Mouse (Mus musculus) right cerebral cortex, adult 2 months (tissue): ENCODE results near the gene Cntn2.
A peak's percentile ranks its signal among the peaks of the same experiment; 100 is the strongest.

Experiments
- DNase-seq, 2 experiments: peaks; one replicate each; pipeline ENCODE4 v3.0.0; 2021 to 2022; ENCODE audit warnings: low spot score in 2 of 2

Gene Cntn2

DNA sequence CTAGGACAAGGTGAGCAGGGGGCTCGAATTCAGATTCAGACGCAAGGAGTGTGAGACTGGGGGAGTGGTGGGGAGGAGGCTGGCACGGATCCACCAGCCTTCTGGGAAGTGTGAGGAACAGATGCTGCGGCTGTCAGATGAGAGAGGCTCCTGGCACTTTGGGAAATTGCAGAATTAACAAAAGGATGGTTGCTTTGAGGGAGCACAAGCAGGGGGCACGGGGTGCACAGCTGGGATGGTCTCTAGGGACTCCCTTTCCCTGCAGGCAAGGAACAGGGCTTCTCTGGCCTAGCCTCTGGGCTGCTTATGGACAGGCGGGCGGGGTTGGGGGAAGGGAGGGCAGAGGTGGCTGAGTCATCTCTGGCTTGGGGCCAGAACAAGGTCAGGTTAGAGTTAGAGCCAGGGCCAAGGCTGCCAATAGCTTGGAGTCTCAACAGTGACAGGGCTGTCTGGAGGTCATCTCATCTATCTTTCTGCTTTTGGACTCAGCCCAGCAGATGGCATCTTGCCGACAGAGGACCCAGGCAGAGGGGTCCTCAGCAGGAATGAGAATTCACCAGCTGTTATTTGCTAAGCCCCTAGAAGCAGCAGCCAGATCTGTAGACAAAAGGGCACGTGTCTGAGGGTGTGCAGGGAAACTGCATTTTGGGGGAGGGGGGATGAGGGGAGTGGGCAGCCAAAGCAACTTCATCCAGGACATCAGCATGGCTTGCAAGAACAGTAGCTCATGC is 15.0 kb upstream of the Cntn2 start:
- DNase-seq: peak in 1 of 2 experiments; percentile 41

DNA sequence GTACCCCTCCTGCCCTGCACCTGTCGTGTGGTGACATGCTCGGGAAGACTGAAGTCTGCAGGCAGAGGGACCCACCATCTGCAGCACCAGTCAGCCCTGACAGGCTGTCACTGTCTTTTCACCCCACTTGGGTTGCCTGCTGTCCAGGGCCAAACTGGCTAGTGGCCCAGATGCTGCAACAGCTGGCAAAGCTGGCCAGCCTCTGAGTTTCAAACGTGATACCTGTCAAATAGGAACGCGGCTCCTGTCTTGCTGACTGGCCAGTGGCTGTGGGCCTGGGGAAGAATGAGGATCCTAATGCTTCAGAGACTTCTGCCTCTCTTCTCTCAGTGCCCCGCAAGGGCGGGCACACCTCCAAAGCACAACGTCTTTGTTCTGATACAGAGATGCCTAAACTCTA is 733 bp upstream of the Cntn2 start:
- no peak for DNase-seq

DNA sequence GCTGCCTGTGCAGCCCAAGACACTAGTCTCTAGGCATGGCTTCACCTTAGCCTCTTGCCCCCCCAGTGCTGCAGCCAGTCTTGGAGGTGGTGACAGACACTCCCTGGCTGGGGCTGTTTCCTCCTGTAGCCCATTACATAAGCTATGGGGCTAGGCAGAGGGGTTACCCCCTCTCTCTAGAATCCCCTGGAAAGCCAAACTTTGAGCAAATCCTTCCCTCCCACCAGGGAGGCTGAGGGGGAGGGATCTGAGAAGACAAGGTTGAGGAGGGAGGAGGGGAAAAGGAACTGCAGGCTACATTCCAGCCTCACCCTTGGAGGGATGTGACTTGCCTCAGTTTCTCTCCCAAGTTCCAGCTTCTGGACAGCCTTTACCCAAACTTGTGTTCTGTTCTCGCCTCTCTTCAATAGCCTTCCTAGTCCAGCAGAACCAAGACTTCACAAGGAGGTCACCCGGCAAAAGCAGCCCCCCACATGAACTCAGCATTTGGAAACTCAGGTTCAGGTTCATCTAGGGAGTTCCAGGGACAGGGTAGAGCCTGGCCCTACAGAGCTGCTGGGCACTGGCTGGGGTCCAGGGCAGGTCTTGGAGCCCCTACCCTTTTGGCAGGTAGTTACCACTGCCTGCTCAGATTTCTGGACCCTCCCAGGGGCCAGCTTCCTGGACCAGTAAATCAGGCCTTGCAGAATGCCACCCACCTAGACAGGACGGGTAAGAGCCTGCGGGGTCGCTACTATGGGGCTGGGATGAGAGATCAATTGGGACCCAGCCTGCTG is 1.0 kb downstream of the Cntn2 start:
- no peak for DNase-seq

DNA sequence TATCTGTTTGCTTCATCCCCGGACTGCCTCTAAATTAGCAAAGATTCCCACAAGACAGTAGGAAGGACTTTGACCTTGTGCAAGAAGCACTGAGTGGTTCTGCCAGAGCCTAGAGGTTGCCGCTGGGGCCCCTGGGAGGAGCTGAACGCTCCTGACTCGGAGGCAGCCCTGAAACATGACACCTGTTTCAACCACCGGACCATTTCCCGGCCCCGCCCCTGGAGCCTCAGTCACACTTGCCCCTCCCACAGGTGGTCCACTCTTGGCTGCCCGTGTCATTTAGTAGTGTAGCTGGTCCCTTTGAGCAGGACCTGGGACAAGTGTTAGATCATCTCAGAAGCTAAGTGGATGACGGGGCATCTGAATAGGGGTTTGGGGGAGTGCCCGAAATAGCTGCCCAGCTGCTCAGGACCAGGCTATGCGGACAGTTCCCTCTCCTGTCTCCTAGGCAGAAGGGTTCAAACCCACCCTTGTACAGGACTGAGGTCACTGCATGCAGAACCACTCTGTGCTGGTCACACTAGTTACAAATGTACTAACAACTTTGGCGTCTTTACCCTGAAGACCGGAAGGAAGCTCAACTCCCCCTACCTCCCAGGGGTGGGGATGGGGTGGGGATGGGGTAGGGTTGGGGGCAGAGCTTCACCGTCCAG is 1.8 kb downstream of the Cntn2 start:
- DNase-seq: no peak

DNA sequence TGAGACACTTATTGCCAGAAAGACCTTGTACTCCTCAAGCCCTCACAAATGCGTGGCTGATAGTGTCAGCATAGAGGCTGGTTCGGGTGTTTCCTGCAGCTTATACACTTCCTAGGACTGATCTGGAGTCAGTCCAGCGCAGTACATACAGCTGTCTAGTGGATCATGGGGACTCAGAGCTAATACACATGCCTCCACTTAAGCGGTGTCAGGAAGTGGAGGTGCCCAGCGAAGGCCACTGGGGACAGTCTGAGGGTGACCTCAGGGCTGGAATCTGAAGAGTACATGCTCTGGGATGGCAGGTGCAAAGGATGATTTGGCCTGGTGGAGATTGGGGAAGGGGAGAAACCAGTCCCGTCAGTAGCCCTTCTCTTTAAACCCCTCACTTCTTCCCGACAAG is 2.4 kb downstream of the Cntn2 start:
- DNase-seq: no peak

DNA sequence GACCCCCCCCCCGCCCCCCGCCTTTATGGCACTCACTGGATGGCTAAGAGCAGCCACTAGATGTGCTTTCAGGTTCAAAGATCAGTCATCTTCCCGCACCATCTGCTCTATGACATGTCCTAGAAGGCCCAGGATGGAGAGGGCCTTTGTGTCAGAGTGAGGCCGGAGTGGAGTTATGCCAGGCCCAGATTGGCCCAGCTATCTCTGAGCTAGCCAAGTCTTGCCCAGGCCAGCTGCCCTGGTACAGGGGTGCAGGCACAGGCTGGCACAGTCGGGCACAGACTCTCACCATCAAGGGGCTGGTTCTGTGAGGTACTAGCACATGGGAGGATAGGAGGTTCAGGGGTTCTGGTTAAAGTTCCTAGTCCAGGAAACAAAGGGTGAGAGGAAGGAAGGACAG is 5.3 kb downstream of the Cntn2 start:
- no peak for DNase-seq

DNA sequence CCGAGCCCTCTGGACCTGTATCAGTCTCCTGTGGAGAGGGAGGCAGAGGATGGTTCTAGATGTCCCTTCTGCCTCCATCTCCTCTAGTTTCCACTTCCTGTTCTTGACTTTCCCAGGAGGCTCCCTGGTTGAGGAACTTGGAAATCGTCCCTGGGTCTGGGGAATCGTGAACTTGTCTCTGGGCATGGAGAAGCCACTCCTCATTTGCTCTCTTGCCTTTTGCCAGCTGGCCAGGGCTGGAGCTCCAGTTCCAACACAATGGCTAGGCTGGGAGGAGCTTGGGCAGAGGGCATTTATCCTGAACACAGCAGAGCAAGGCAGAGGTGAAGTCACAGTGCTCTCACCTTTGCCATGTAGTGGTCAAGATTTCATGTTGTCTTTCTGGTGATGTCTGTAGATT is 6.6 kb downstream of the Cntn2 start:
- no peak for DNase-seq

DNA sequence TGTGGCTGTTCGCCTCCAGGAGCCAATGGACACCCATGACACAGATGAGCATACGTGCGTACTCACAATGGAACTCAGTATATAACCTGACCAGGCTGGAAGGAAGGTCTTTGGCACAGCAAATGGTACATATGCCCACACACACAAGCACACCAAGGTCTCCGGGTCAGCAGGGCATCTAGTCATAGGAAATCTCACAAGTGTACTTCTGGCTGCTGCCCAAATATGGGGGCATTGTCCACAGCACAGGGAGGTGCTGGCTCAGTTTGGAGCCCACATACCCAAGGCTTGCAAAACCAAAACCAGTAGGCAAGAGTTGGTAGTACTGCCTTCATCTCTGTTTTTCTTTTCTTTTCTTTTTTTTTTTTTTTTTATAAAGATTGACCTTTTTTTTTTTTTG is 7.5 kb downstream of the Cntn2 start:
- no peak for DNase-seq

DNA sequence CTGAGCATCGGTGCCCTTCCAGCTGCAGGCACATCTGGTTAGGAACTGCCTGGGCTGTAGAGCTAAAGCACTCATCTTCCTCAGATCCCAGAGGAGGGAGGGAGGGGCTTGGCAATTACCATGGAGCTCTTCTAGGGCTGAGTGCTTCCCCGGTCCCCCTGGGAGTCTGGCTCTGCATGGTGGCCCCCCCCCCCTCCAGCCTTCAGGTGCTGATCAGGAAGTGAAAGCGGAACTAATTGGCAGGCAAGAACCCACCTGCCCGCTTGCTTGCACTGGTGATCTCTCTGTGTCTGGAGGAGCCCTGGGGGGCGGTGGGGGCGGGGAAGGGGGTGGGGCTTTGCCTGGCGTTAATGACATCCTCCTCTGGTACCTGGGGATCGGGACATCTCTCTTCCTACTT is 9.2 kb downstream of the Cntn2 start:
- no peak for DNase-seq

DNA sequence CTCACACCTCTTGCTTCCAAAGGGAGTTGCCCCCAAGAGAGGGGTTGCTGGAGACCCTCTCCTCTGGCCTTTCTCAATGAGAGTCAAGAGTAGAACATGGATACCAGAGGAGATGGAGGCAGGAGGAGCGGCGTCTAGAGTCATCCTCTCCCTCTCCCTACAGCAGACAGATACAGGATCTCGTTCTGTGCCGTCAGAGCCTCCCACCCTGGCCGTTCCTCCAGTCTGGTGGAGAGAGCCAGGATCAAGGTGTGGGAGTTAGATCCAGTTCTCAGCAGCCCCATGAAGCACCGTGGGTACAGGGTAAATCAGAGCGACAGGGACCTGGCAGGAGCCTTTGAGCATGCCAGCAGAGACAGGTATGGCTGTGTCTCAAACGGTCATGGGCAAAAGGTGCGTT is 10.5 kb downstream of the Cntn2 start:
- no peak for DNase-seq

DNA sequence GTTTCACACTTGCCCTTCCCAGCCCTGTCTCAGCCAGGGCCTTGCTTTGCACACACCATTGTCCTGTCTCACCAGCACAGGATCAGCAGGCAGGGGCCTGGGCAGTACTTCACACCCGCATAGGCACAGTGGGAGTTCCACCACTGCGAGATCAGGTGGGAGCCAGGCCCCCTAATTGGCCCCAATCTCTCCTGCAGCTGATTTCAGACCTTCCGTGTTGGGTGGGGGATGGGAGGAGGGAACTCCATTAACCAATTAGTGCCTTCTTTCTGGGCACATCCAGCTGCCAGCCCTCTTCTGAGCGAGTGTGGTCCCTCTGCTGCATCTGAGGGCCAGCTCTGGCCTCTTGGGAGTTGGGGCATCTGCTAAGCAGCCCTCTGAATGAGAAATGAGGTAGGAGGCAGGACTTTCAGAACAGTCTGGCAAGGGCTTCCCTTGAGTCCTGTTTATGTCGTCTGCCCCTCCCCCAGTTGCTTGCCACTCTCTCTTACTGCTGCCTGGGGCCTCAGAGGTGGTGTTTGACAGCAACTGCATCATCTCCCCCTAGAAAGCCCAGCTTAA is 12.3 kb downstream of the Cntn2 start:
- DNase-seq: no peak

DNA sequence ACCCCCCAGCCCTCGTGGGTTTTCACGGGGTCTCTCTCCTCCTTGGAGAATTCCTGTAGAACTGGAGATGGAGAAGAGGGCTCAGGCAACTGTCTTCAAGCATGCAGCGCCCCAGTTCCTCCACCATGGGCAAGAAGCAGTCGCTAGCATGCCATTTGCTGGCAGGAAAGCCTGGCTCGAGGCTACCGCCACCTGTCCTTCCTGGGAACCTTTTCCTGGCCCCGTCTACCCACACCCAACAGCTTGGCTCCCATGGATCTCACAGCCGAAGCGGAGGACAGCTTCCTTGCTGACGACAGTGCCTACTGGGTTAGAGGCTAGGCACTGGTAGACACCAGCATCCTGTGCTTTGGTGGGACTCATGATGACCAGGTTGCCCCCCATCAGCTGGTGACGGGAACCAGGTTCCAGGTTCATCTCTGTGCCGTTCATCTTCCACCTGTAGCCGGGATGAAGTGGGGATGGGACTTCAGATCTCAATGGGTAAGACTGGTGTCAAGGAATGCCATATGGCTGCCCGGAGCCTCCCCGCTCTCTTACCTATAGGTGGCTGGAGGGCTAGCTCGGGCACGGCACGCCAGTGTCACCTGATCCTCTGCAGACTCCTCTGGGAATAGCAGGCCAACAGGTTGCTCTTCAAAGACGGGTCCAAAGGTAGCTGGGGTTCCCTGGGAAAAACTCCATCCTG is 14.3 kb downstream of the Cntn2 start:
- DNase-seq: no peak

DNA sequence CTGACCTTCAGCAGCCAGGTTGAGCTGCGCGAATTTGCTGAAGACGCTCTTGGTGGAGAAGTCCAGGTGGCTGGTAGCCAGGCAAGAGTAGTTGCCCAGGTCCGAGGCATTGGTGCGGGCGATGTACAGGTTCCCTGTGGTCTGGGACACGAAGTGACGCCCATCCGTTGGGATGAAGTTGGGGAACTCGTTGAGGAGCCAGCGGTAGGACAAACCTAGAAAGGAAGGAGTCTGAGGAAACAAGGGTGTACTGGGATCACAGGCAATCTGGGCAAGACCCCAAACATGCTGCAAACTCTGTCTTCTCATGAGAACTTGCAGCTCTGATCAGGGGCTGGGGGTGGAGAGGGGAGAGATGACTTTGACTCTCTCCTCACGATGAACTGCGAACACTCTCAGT is 15.0 kb downstream of the Cntn2 start:
- no peak for DNase-seq

DNA sequence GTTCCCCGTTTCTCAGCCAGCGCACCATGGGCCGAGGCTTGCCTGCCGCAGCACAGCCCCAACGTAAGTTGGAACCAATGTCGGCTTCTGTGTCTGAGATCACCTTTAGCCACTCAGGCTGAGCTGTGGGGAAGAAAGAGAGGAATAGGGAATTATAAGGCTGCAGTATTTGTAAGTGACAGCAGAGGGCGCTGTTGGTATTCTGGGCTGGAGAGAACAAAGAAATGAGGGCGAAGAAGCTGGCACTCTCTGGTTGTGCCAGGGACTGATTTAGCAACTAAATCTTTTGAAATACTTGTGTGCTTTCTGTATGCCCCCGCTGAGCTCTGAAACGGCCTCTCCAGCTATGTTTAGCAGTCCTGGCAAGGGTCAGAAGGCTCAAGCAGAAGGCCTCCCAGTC is 17.2 kb downstream of the Cntn2 start:
- peak; percentile 84 to 92 for DNase-seq

DNA sequence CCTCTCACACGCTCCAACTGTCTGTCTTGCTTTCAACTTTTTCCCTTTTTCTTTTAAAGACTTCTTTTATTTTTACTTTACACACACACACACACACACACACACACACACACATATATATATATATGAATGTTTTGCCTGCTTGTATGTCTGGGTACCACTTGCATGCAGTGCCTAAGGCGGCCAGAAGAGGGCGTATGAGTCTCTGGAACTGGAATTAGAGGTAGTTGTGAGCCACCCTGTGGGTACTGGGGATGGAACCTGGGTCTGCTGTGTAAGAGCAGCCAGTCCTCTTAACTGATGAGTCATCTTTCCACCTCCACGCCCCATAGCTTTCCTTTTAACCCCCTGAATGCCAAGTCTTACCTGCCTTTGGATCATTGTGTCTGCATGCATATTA is 19.1 kb downstream of the Cntn2 start:
- DNase-seq: no peak

DNA sequence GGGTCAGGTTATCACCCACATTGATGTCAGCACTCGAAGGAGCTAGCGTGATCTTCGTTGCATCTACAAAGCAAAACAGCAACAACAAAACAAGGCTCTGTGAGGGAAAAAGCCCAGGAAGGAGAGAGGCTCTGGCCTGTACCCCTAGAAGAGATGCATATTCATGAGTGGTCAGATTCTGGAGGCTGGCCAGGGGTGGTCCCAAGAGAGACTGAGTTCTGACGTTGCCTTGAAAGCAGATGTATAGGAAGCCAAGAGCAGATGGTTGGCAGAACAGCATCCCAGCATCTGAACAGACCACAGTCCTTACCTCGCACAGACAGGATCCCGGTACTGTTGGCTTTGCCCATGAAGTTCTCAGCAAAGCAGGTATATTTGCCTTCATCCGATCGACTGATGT is 20.0 kb downstream of the Cntn2 start:
- DNase-seq: no peak

DNA sequence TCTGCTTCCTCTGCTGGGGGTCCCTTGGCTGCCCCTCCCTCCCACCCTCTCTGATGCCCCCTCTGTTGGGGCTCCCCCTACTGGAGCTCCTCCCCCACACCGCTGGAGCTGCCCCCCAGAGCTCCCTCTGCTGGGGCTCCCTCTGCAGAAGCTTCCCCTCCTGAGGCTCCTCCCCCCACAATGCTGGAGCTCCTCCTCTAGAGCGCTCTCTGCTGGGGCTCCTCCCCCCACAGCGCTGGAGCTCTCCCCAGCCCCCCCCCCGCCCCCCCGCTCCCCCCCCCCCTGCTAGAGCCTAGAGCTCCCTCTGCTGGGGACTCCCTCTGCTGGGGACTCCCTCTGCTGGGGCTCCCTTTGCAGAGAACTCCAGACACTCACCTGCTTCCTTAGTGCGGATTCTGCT is 22.3 kb downstream of the Cntn2 start:
- DNase-seq: peak in 1 of 2 experiments; percentile 50

DNA sequence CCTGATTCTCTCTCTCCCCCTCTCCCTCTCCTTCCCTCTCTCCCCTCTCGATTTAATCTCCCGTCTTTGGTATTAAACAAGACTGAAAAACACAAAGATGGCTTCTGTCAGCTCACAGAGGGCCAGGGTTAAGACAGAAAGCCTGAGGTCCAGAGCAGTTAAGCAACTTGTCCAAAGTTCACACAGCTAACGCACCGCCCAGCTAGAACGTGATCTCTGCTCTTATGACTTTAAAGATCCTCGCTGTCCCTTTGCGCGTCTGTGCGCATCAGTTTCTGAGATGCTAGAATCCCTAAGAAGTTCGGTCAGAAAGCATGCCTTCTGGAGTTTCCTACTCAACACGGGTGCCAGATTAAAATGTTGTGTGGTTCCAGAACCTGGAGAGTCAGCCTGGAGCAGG is 23.3 kb downstream of the Cntn2 start:
- no peak for DNase-seq

DNA sequence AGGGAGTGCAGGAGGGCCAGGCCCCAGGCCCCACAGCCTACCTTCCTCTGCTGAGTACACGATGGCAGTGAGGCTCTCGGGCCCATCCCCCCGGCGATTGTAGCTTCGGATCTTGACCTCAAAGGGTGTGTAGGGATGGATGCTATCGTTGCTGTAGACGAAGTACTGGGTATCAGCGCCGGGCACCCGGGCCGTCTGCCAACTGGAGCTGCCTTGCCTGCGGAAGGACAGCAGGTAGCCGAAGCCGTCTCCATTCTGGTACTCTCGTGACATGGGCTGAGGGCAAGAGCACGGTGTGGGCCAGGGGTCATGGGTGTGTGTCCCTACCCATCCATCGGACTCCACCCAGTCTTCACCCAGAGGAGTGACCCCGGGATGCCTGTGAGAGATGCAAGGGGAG is 24.4 kb downstream of the Cntn2 start:
- no peak for DNase-seq

DNA sequence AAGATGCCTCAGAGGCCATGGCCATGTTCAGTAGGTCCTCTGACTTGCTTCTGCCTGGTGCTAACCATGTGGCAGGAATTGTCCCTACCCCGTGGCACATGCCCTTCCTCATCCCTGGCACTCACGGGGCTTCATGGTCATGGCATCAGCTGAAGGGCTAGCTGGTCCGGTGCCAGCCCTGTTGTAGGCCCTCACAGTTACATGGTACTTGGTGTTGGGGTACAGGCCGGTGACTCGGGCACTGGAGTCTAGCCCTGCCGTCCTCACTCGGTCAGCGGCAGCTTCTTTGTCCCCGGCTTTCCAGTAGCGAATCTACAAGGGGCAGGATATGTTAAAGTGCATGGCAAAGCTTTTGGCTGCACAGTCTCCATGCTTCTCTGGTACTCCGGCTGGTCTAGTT is 26.3 kb downstream of the Cntn2 start:
- DNase-seq: no peak

DNA sequence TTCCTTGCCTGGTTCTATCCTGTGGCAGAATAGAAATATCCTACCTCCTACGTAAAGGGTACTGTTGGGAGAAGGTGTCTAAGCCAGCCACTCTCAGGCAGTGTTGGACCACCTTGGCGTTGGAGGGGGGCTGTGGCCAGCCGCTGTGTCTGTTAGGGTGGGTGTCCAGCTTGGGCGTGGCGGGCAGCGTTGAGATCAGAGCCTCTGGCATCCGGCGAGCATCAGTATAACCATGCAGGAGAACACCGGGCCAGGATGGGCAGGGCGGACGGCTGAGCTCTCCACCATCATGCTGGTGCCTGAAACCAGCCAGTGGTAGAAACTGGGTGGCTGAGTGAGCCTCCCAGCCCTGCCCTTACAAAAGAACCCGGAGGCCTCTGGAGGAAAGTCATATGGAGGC is 27.7 kb downstream of the Cntn2 start:
- DNase-seq: no peak

DNA sequence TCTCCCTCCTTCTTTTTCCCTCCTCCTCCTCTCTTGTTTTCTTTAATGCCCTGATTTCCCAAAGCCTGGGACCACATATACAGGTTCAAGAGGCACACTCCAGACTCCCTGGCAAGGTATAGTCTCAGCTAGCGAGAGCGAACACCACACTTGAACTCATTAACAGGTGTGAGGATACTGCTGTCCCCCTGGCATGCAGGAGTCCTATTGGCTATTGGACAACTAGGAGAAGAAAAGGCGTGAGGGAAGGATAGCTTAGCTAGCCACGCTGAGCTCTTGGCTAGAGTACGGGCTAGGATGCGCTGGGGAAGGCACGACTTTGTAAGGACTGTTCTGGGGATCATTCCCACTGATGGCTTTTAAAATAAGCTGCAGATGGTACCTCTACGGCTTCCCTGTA is 30.9 kb downstream of the Cntn2 start:
- DNase-seq: no peak
